Mouse (Mus musculus) brown adipose tissue, adult 24 weeks (tissue): Measurements from ENCODE around the gene Arhgap24. TPM values are rescaled to one million over a fixed set of nuclear protein-coding genes. Genes with fewer than 3 reads are reported as not detected.
"Not testable (repeated sequence)": the region's sequence is repeated elsewhere in the genome, so short reads cannot be mapped to it uniquely, and the experiment has no call there.

Source experiments
- H3K27ac ChIP-seq: fragments of 200-500 bp; replicated peaks from 2 replicates; pipeline ENCODE4 v1.5.1; 2012; ENCODE audit warnings: low read depth, mild to moderate bottlenecking, low read length
- H3K4me1 ChIP-seq: fragments of 200-500 bp; 2 replicates; pipeline ENCODE4 v1.6.1; 2012; ENCODE audit warnings: low read length, mixed read lengths; ENCODE audit not compliant: control insufficient read depth, insufficient read depth, insufficient read length
- H3K4me3 ChIP-seq: fragments of 200-500 bp; 2 replicates; pipeline ENCODE4 v1.5.1; 2012; ENCODE audit warnings: low read depth, mild to moderate bottlenecking, low read length, moderate library complexity; ENCODE audit not compliant: insufficient read depth
- polyA plus RNA-seq: library from polyadenylated mRNA; stranded (reverse); fragments of >200 nt; gene quantifications from 2 replicates; pipeline ENCODE4 v1.2.4, GENCODE M21; 2012; ENCODE audit not compliant: missing spikeins, insufficient read depth, insufficient read length

Arhgap24 gene
- polyA plus RNA-seq, 1 experiment = 28.3 TPM

DNA sequence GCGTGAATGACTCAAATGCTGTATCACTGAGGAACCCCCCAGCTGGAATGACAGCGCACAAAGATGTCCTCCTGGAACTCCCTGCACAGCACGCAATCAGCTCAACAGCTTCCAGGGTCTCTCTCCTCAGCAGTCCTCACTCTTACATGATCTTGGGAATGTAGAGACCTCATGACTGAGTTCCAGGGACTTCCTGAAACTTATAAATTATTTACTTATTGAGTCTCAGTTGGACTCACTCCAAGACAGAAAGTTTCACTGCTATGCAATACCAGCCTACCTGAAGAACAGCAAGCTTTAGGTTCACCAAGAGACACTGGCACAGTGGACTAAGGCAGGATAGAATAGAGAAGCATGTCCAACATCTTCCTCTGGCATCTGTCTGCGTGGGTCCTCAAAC lies 417.1 kb downstream of the Arhgap24 start:
- H3K27ac ChIP-seq = no peak overlapping the region
- H3K4me3 ChIP-seq = no peak overlapping the region
- no peaks in the 10 kb centered on the region for H3K4me1 ChIP-seq

- Histone ChIP-seq H3K27ac (no peak overlapping the region), H3K4me3 (no peak overlapping the region)
Observed at GRCm38 (mm10) chr5:102899680-102900215, 418.6 kb downstream of the Arhgap24 start.

GRCm38 (mm10) chr5:102901176-102901575 lies 420.0 kb downstream of the Arhgap24 start:
- no peak overlapping the region for H3K4me3 ChIP-seq
- H3K4me1 ChIP-seq = no peaks in the 10 kb centered on the region
- no peak overlapping the region for H3K27ac ChIP-seq

More at GRCm38 (mm10) chr5:102899680-102900215, 418.6 kb downstream of the Arhgap24 start:
- H3K4me1 ChIP-seq = no peaks in the 10 kb centered on the region

DNA sequence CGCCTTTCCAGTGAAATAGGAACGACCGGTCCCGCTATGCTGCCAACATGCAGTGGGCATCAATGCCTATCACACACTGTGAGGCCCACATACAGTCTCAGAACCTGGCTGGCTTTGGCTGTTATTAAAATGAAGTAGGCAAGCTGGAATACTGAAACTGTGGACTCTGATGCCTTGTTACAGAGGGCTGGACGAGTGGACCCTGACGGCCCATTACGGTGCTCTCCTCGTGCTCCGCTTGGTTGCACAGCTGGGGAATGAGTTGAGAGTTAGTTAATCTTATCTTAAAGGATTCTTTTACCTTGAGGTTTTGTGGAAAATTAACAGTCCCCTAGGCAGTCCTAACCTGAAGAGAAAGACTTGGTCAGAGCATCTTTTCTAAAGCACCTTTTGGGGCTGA lies 422.3 kb downstream of the Arhgap24 start:
- Histone ChIP-seq H3K4me1 (no peaks in the 10 kb centered on the region), H3K27ac (no peak overlapping the region), H3K4me3 (no peak overlapping the region)

- no peaks in the 10 kb centered on the region for H3K4me1 ChIP-seq
- no peak overlapping the region for H3K27ac ChIP-seq
- H3K4me3 ChIP-seq = no peak overlapping the region
Observed at GRCm38 (mm10) chr5:102904066-102904465, 422.9 kb downstream of the Arhgap24 start.

- no peak overlapping the region for H3K4me3 ChIP-seq
- H3K4me1 ChIP-seq = no peaks in the 10 kb centered on the region
- no peak overlapping the region for H3K27ac ChIP-seq
Observed at GRCm38 (mm10) chr5:102905441-102906211, 424.4 kb downstream of the Arhgap24 start.

- H3K4me1 ChIP-seq = no peaks in the 10 kb centered on the region
- H3K27ac ChIP-seq = no peak overlapping the region
- H3K4me3 ChIP-seq = no peak overlapping the region
Observed at GRCm38 (mm10) chr5:102920199-102920598, 439.0 kb downstream of the Arhgap24 start.

DNA sequence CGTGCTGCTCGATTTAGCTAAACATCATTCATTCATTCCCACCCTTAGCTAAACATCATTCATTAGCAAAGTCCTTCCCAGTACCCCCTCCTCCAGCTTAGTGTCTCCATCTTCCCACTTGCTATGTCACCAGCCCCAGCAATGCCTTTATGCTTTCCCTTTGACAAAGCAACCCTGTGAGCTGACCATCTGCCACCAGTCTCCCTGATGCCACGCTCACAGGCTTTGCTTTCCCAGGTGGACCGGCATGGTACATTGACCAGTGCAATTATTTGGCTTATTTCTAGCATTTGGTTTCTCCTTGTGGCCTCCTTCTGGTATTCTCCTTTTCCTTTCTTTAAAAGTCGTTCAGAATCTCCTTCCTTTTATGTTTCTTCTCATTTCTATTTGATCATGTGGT lies 445.6 kb downstream of the Arhgap24 start:
- Histone ChIP-seq H3K4me1 (no peaks in the 10 kb centered on the region), H3K4me3 (no peak overlapping the region), H3K27ac (no peak overlapping the region)

DNA sequence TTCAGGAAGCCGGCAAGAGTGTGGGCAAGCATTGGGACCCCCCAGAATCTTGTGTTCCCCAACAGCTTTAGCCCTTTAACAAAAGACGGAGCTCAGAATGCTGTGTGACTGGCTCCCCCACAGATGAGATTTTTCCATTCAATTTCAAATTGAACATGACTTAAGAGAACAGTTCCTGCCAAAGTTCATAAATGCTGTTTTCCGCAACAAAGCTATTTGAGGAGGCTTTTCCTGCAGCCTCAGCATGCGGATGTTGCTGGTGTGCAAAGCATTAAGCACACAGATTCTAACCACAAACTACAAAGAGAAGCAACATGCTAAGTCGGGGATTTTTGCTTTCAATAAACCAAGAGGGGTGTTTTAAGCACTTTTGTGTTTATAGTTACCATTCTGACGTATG lies 449.0 kb downstream of the Arhgap24 start:
- Histone ChIP-seq H3K4me3 (no peak overlapping the region), H3K27ac (no peak overlapping the region), H3K4me1 (no peaks in the 10 kb centered on the region)

DNA sequence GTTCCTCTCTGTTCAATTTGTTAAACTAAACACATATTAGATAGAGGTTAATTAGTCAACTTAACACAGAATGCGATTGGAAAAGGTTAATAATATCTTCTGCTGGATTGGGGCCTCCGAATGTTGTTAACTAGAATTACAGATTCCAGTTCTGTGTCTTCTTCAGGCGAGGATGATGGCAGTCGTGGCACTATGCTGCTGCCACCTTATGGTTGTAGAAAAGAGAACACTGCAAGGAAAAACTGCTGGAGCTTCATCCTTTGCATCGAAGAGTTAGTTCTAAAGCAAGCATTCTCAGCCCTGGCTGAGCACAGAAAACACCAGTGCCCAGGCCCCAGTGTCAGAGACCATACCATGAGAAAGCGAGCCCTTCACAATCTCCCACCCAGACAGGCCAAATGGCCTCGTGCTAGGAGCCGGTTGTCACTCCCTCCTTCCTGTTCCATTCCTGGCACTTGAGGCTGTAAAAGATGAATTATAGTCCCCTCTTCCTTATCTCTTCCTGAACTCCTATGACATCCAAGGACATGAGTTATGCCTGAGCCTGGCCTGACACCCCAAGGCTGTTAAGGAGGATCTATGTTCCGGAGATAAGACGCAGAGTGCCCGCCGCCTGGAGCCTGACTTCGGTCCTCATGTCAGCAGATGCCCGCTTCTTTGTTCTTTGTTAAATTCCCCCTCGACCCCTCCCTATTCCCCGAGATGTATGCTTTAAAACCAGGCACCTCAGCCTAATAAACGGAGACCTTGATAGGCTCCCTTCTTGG lies 462.9 kb downstream of the Arhgap24 start:
- not testable (repeated sequence) for H3K27ac ChIP-seq, H3K4me3 ChIP-seq, H3K4me1 ChIP-seq

- Histone ChIP-seq H3K27ac (no peak overlapping the region), H3K4me3 (no peak overlapping the region), H3K4me1 (no peaks in the 10 kb centered on the region)
Observed at GRCm38 (mm10) chr5:102946625-102947024, 465.4 kb downstream of the Arhgap24 start.

DNA sequence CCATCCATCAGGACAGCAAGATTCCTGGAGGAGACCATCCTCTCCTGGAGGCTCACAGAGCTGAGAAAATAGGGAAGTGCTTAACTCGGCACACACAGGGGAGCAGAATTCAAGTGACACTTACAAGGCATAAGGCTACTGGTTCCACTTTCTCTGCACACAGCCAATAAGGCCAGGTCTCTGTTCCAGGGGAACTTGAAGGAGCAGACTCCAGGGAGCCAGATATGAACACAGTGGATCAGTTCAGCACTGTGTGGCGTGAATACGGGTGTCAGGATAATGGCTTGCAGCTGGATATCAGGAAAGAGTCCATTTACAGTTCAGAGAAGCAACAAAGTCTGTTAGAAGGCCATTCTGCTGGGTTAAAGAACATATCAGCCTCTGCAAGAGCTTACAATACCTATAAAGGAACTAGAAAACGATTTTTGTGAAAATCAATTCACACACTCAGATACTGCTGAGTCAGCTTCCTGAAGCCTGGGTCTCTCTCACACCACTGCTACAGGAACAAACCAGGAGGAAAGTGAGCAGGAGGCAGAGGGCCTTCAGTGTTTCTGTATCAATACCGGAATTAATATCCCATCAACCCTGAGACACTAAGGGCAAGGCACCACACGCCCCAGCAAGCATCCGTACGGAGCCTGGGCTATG lies 466.0 kb downstream of the Arhgap24 start:
- no peaks in the 10 kb centered on the region for H3K4me1 ChIP-seq

More for the DNA sequence above, 466.0 kb downstream of the Arhgap24 start:
- no peak overlapping the region for H3K27ac ChIP-seq
- H3K4me3 ChIP-seq = no peak overlapping the region
